Mouse (Mus musculus): Measurements from ENCODE around the gene Il5ra. TPM values are rescaled to one million over a fixed set of nuclear protein-coding genes. Genes with fewer than 3 reads are reported as not detected.

Il5ra gene
- polyA plus RNA-seq, 1 experiment = not detected

GRCm38 (mm10) chr6:106705506-106706035, 43.3 kb downstream of the Il5ra start:
- TF ChIP-seq CTCF (IDR thresholded peaks at IDR 0.05; ENCODE audit: insufficient read depth, low read depth, low read length) (no peak), POLR2A (IDR thresholded peaks at IDR 0.05; ENCODE audit: insufficient read depth, low read depth, low read length) (no peak)
- no peak overlapping the region for H3K4me3 ChIP-seq (ENCODE audit: insufficient read depth, low read depth, low read length)
- no peak overlapping the region for H3K27ac ChIP-seq (ENCODE audit: insufficient read depth, low read depth, low read length)
- H3K4me1 ChIP-seq (ENCODE audit: control insufficient read depth, insufficient read depth, low read length) = no peaks in the 10 kb centered on the region
- 48% methylated on average over 3 of the region's 3 CpGs for WGBS

DNA sequence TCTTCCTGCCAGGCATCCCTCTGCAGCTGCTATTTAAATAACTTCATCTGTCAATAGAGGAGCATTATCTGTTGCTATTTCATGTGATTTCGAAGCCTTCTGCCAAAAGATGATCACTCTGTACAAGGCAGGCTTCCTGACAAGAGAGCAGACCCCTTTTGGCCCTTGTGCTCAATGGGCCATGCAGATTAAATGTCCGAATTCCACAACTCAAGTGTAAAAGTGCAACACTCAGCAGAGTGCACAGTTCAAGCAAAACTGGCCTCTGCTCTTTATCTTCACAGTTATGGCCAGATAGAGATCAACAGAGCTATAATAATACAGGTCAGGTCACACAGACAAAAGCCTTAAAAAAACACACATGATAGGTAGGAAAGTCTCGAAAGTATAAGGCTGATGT, 46.9 kb downstream of the Il5ra start:
- Histone ChIP-seq H3K27ac (ENCODE audit: insufficient read depth, low read depth, low read length) (no peak overlapping the region), H3K4me3 (ENCODE audit: insufficient read depth, low read depth, low read length) (no peak overlapping the region), H3K4me1 (ENCODE audit: control insufficient read depth, insufficient read depth, low read length) (no peaks in the 10 kb centered on the region)
- 64% methylated on average over 3 of the region's 3 CpGs for WGBS
- TF ChIP-seq CTCF (IDR thresholded peaks at IDR 0.05; ENCODE audit: insufficient read depth, low read depth, low read length) = no peak
- TF ChIP-seq POLR2A (IDR thresholded peaks at IDR 0.05; ENCODE audit: insufficient read depth, low read depth, low read length) = no peak

- WGBS = 79% methylated on average over 8 of the region's 8 CpGs
- Histone ChIP-seq H3K4me3 (ENCODE audit: insufficient read depth, low read depth, low read length) (no peak overlapping the region), H3K27ac (ENCODE audit: insufficient read depth, low read depth, low read length) (no peak overlapping the region), H3K4me1 (ENCODE audit: control insufficient read depth, insufficient read depth, low read length) (no peaks in the 10 kb centered on the region)
- TF ChIP-seq POLR2A (IDR thresholded peaks at IDR 0.05; ENCODE audit: insufficient read depth, low read depth, low read length) = no peak
- no peak for TF ChIP-seq CTCF (IDR thresholded peaks at IDR 0.05; ENCODE audit: insufficient read depth, low read depth, low read length)
These were observed 73.3 kb downstream of the Il5ra start for GRCm38 (mm10) chr6:106675581-106675980.

- TF ChIP-seq POLR2A (IDR thresholded peaks at IDR 0.05; ENCODE audit: insufficient read depth, low read depth, low read length) = no peak
- no peak for TF ChIP-seq CTCF (IDR thresholded peaks at IDR 0.05; ENCODE audit: insufficient read depth, low read depth, low read length)
- Histone ChIP-seq H3K27ac (ENCODE audit: insufficient read depth, low read depth, low read length) (no peak overlapping the region), H3K4me3 (ENCODE audit: insufficient read depth, low read depth, low read length) (no peak overlapping the region), H3K4me1 (ENCODE audit: control insufficient read depth, insufficient read depth, low read length) (no peaks in the 10 kb centered on the region)
- WGBS = 27% methylated on average over 6 of the region's 6 CpGs
These were observed 84.8 kb downstream of the Il5ra start for GRCm38 (mm10) chr6:106663780-106664651.

Other genes with a start within 250 kb of the Il5ra start
- gene Trnt1, start 20.1 kb upstream of the Il5ra start, polyA plus RNA-seq (2012; ENCODE audit: insufficient read depth, insufficient read length, low replicate concordance, missing spikeins) = not detected in 2 replicates
- not detected in 2 replicates for gene Crbn, start 51.0 kb upstream of the Il5ra start, polyA plus RNA-seq (2012; ENCODE audit: insufficient read depth, insufficient read length, low replicate concordance, missing spikeins)

All from olfactory bulb, adult 2 months (tissue).